Mouse (Mus musculus) left cerebral cortex, adult 11 months (tissue): ENCODE data around the gene B3gntl1.
"Not testable (repeated sequence)": the region's sequence is repeated elsewhere in the genome, so short reads cannot be mapped to it uniquely, and the experiment has no call there.

ENCODE experiments used
- DNase-seq: peaks from one replicate; pipeline ENCODE4 v3.0.0; 2022; ENCODE audit warnings: low spot score

The B3gntl1 gene

DNA sequence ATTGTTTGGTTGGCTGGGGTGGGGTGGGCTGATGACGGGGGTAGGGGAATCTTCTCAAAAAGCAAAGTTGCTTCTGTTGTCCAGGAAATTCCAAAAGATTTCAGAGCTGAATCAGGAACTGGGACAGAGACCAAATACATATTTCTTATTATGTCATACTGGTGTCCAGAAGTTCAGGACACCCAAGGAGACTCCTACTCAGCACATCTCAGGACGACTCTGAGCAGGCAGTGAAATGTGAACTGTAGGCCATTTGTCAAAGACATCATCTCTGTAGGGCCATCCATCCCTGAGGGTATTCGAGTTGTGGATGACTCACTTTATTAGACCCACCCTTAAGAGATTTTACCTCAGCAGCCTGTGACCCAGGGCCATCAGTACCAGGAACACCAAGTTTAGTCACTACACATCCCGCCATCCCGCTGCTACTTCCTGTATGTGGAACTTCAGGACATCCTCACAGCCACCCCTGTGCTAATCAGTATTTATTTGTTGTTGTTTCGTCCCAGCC is 12.6 kb upstream of the B3gntl1 start:
- no peak for DNase-seq

- DNase-seq = no peak
Measured at GRCm38 (mm10) chr11:121683243-121683642, 10.3 kb upstream of the B3gntl1 start.

- no peak for DNase-seq
Measured at GRCm38 (mm10) chr11:121680750-121681149, 7.8 kb upstream of the B3gntl1 start.

GRCm38 (mm10) chr11:121679581-121679980 is 6.6 kb upstream of the B3gntl1 start:
- no peak for DNase-seq

DNA sequence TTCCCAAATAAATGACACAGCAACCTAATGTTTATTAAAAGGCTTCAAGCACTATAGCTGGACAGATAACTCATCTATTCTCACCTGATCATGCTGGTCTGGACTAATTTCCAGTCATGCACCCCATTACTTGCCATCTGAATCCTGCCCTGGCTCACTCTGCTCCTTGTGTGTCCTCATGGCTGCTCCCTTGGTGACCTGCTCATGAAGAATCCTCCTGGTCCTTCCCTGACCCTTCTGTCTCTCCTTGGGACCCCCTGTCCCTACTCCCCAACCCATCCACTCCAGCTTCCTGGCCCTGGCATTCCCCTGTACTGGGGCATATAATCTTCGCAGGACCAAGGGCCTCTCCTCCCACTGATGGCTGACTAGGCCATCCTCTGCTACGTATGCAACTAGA is 3.9 kb upstream of the B3gntl1 start:
- DNase-seq = no peak

- DNase-seq = peak; percentile 15
Measured at GRCm38 (mm10) chr11:121673629-121674028, 676 bp upstream of the B3gntl1 start.

GRCm38 (mm10) chr11:121672312-121672989 is 502 bp downstream of the B3gntl1 start:
- no peak for DNase-seq

DNA sequence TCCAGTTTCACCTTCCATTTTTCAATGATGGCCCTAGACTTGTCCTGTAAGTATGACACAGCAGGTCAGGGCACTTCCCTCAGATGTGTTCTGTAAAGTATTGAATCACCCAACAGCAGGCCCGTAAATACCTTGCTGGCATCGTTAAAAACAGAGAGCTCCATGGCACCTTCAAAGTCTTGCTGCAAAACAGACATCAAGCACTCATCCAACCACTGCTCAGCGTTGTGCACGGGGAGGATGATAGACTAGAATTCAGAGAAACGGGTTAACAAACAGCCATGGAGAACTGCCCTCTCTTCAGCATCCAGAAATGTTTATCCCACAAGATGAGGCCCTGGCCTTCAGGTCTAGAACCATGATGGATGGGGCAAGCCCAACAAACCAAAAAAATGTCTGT is 2.0 kb downstream of the B3gntl1 start:
- DNase-seq = no peak

- no peak for DNase-seq
Measured at GRCm38 (mm10) chr11:121668776-121669175, 4.2 kb downstream of the B3gntl1 start.

DNA sequence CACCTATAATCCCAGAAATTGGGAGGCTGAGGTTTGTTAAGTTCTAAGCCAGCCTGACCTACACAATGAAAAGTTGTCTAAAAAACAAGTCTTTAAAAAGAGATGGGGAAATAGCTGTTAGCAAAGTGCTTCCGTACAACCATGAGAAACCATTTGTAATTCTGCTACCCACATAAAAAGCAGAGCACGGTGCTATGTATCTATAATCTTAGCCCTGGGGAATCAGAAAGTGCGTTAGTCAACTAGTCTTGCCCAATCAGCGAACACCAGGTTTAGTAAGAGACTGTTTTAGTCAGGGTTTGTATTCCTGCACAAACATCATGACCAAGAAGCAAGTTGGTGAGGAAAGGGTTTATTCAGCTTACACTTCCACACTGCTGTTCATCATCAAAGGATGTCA is 5.4 kb downstream of the B3gntl1 start:
- DNase-seq = no peak

GRCm38 (mm10) chr11:121661116-121661515 is 11.8 kb downstream of the B3gntl1 start:
- DNase-seq = no peak

DNA sequence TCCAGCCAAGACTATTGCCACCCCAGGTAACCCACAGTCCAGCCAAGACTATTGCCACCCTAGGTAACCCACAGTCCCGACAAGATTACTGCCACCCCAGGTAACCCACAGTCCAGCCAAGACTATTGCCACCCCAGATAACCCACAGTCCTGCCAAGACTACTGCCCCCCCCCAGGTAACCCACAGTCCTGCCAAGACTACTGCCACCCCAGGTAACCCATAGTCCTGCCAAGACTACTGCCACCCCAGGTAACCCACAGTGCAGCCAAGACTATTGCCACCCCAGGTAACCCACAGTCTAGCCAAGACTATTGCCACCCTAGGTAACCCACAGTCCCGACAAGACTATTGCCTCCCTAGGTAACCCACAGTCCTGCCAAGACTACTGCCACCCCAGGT is 12.3 kb downstream of the B3gntl1 start:
- not testable (repeated sequence) for DNase-seq

GRCm38 (mm10) chr11:121658151-121658550 is 14.8 kb downstream of the B3gntl1 start:
- DNase-seq = no peak

DNA sequence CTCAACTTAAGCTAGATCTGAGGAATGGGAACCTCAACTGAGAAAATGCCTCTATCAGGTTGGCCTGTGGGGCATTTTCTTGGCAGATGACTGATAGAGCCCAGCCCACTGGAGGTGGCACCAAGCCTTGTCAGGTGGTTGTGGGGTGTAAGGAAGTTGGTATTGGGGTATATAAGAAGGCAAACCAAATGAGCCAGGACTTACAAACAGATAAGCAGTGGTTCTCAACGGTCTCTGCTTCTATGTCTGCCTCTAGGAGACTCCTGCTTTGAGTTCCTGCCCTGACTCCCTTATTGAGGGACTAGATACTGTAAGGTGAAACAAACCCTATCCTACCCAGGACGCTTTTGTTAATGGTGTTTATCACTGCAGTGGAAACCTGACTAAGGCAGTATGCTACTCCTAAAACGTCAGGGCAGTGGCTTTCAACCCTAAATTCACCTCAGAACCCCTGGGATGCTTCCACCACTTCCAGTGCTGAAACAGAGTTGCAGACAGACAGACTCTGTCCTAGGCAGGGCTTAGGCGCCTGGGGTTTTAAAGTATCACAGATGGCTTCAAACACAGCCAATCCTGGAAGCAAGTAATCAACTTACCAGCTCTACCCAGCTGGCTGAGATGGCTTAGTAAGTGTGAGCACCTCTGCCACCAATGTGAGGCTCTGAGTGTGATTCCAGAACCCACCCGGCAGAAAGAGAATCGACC is 17.0 kb downstream of the B3gntl1 start:
- DNase-seq = no peak

- no peak for DNase-seq
Measured at GRCm38 (mm10) chr11:121655166-121655806, 17.7 kb downstream of the B3gntl1 start.

DNA sequence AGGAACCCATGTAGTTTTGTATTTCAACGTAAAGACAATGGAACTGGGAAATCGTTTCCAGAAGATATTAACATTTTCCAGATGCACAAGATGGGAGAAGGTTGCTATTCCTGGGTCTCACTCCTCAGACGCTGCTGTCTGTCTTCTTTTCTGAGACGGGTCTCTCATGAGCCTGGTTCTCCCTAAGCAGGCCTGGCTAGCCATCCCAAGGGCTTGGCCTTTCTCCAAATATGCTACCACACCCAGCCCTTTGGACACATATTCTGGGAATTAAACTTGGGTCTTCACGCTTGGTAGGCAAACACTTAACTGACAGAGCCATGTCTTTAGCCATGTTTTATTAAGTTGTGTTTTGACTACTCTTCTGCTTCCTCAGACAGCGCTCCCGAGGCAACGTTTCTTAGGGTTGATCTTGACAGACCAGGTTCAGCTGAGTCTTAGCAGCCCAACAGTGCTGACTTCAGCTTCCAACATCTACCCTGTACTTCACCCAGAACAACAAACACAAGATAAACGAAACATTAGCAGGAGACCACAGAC is 18.5 kb downstream of the B3gntl1 start:
- no peak for DNase-seq

DNA sequence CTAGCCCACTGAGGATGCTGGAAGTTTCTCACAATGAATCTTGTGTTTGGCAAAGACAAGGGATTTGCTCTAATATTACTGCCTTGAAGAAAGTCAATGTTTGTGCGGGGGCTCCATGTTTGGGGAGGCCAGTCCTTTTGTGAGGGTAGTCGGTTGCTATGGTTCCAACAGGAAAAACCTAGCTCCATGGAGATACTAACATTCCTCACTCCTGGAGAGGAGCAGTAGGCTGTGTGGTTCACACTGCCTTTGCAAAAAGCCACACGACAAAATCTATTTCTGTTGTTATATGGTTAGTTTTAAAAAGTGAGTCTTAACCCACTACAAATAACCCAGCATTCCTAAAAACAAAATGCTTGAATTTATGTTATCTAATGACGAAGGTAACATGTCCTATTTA is 19.3 kb downstream of the B3gntl1 start:
- DNase-seq = no peak

DNA sequence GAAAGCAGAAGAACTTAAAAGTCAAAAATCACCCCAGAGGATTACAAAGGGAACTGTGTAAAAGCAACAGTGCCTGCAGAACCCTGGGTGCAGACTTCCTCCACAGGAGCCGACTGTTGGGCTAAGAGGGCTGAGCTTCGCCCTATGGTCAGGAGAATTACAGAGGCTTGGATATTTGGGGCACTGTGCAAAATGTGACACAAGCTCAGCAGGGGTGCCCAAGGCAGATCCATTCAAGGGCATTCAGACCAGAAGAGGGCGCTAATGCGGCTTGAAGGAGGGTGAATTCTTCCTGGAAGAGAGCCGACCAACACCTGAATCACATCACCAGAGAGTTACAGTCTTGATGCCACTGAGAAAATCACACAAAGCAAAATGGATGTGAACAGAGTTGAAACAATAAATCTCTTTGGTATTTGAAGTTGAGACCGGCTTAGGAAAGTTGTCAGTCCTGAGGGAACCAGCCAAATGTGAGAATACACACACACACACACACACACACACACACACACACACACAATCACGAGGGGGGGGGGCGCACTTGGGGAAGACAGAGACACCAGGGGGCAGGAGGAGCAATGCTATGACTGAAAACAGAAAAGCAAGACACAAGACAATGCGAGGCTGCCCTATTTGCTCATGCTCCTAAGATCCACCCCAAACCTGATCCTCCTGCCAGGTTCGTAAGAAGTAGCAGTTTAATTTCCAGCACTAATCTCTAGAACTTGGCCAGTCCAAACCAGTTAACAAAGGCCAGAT is 20.2 kb downstream of the B3gntl1 start:
- DNase-seq = peak; percentile 40

- DNase-seq = no peak
Measured at GRCm38 (mm10) chr11:121651983-121652382, 21.0 kb downstream of the B3gntl1 start.

- no peak for DNase-seq
Measured at GRCm38 (mm10) chr11:121651556-121651955, 21.4 kb downstream of the B3gntl1 start.

GRCm38 (mm10) chr11:121650668-121651067 is 22.3 kb downstream of the B3gntl1 start:
- DNase-seq = no peak

DNA sequence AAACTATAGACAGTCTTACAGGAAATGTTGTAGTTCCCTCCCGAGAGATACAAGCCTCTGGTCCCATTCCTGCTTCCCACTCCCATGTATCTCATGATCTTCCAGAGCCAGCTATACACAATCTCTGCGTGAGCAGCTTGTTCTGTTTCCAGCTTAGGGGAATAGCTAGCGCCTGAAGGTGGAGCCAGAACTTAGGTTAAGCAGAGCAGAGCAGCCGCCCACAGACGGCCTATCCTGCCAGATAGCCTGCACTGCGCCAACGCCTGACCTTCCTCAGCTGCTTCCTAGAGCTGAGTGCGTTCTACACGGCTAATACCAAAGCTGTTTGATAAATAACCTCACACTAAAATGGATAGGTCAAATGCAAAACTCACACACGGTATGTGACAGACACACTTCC is 23.1 kb downstream of the B3gntl1 start:
- DNase-seq = peak; percentile 51
